Mouse (Mus musculus) cerebellum, adult (tissue): ENCODE results near the gene Pitpnm2.

ENCODE experiments used
- ATAC-seq: cut with Nextera tagmentation; 2 replicates; pipeline ENCODE4 v1.9.2; 2017; ENCODE audit warnings: mild to moderate bottlenecking, moderate library complexity, mixed read lengths; ENCODE audit not compliant: insufficient number of reproducible peaks, low FRiP score, low TSS enrichment

The Pitpnm2 gene

DNA sequence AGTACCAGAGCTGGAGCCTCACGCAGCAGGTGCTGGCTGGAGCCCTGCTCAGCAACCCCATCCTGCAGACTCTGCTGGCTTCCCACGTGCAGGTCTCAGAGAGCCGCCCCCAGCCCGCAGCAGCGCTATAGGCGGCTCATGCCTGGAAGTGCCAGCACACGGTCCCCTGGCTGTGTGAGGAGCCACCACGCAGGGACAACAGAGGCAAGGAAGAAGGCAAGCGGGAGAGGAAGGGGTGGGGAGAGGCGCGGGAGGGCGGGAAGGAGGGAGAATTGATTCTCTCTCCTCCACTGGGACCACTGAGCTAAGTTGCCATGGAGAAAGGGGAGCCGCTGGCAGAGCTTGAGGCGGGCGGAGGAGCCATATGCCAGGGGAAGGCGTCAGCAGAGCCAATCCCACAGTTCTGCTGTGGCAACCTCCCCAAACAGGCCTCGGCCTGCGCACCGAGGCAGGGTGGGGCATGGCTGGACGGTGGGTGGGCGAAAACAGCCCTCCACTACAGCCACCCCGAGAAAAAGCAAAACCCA is 62.5 kb downstream of the Pitpnm2 start:
- ATAC-seq, result 0 out of 2 replicates have a peak, but pooled peaks have one; percentile 42

DNA sequence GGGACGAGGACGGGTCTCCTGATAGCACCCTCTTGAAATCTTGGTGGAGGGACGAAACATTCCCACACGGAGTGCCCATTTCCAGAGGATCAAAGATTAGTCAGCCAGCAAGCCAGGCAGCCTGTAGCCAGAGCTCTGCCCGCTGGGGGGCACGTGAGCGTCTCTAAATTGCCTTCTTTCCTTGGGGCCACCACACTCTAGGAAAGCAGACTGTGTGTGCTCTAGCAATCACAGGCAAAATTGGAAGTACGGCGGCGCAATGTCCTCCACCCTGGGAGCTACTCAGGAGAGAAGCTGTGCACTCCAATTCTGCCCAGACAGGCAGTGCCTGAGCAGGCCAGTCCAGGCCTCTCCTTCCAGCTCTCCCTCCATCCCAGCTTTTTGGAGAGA is 63.1 kb downstream of the Pitpnm2 start:
- ATAC-seq, result 0 out of 2 replicates have a peak, but pooled peaks have one; percentile 17

DNA sequence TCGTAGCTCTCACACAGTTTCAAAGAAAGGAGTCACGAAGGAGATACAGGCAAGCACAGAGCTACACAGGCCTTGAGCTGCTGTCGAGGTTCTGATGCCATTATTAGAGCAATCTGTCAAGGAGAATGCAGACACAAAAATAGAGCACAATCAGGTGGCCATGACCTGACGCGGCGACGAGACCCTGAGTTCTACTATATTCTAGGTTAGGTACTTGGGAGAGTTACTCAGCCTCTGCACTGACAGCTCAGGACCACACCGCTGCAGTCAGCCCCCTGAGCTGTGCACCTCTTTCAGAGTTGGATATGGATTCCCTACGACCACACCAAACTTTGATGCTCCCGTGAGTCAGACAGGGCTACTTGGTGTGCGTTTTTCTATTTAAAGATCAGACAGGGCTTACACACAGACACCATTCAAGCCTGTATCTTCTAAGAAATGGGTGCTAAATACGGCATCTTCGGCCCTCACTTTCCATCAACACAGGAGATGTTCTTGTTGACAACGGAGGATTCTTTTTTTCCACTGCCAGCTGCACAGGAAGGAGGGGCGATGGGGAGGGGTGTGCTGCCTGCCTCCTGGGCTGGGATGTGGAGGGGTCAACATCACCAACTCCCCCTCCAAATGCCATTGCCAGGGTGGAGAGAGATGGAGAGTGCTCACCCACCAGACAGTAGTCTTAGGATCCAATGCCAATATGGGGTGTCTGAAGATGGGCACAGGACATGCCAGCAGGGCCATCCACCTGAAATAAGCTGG is 63.7 kb downstream of the Pitpnm2 start:
- ATAC-seq, result no peak

DNA sequence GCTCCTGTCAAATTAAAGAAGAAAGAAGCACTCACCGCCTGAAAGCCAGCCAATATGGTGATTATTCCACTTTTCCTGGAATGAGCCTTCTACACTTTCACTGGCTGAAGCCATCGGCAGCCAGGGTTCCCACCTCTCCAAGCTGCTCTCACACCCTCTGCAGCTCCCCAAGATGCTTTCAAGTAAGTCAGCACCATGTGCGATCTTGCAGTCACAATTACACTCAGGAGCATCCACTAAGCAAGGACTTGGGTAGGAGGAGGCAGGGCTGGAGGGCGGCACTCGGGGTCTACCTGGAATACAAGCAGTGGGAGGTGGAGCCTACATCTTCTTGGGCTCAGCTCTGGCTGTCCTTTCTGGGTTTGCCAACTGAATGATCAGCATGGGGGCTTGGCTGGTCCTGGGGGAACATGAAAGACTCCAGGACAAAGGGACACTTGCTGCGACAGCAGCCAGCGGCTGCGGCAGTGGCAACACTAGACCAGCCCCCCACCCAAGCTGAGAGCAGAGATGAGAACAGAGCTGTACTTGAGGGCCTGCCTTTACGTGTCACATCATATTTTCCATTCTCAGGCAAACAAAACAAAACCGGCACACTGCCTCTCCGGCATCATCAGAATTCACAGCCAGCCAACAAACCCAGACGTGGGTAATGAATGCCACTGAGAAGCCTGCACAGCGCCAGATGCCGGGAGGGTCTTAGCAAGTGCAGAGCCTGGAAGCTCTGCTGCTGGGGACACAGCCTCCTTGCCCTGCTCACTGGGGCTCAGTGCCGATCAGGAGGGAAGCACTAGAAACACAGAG is 64.5 kb downstream of the Pitpnm2 start:
- no peak for ATAC-seq

DNA sequence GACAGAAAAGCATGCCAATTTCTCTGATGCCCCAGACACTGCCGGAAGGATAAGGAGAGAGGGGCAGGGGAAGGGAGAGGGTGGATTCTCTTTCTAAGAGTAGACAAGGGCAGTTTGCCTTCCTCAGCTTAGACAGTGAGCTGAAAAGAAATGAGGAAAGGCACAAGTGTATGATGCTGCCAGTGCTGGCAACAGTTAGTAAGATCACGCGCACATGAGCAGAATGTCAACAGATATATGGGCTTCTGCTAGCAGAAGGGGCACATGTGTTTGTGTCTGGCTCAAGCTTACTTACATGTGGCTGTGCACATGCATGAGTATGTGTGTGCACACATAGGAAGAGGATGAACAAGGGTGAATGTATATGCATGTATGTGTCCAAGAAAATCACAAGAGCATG is 65.4 kb downstream of the Pitpnm2 start:
- ATAC-seq, result no peak

DNA sequence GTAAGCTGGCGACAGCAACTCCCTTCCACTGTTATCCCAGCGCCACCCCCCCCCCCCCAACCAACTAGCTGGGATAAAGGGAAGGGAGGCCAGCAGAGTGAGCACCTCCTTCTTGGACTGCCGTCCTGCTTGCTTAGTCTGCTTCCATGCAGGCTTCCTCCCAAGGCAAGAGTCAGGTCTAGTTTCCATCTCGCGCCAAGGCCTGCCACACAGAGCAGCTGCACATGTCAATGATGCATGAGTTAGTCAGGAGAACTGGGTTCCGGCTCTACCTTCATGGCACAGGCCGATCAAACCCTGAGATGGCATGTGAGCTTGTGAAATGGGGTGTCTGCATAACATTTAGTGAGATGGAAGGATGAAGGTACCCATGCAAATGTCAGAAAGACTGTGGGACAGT is 66.9 kb downstream of the Pitpnm2 start:
- no peak for ATAC-seq

DNA sequence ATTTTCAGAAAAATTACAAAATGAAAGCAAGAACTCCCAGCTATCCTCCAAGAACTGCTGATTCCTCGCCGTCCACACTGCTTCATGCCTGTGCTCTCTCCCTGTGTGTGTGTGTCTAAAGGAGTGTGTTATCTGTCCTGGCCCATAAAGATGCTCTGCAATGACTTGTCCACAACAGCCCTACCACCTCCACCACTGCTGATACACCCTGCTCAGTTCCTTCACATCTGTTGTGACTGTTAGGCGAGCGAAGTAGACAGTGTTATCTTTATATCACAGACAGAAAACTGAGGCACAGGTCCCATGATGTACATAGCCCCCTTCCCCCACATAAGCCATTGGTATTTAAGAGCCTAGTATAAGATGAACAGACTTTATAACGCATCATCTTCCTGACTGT is 67.5 kb downstream of the Pitpnm2 start:
- ATAC-seq, result no peak

DNA sequence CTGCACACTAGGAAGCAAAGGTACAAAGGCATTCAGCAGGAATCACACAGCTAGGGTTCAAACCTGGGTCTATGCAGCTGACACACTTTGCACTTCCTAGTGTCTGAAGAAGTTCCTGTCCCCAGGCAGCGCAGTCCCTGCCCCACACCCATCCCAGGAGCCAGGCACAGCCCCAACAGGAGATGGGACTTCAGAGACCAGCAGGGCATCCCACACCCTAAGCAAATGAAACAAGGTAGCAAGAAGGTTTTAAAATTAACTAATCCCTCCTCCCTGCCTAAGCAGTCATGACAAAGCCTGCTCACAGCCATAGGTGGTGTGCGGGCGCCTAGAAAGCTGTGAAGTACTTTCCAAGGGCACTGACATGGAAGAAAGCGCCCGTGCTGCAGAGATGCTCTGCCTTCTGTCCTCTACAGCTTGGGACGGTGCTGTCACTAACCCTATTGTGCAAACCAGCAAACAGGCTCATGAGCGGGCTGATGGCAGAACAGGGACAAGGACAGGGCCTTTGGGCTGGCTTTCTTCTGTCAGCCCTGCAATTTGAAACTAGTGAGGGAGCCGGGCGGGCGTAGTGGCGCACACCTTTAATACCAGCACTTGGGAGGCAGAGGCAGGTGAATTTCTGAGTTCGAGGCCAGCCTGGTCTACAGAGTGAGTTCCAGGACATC is 68.9 kb downstream of the Pitpnm2 start:
- no peak for ATAC-seq

DNA sequence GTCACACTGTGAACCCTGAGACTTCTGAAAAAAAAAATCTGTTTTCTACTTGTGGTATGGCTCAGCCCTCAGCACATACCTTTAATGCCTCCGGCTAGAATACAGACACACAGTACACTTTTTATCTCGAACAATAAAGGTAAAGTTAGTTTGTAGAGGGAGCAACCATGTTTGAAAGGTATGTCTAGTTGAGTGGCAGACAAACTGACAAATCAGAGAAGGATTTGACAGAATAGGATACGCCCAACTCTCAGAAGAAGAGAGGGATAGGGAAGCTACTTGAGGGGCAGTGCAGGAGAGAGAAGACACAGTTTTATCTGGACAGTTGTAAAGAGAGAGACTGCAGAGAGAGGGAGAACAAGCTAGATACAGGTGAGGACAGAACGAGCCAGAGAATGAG is 70.1 kb downstream of the Pitpnm2 start:
- no peak for ATAC-seq

DNA sequence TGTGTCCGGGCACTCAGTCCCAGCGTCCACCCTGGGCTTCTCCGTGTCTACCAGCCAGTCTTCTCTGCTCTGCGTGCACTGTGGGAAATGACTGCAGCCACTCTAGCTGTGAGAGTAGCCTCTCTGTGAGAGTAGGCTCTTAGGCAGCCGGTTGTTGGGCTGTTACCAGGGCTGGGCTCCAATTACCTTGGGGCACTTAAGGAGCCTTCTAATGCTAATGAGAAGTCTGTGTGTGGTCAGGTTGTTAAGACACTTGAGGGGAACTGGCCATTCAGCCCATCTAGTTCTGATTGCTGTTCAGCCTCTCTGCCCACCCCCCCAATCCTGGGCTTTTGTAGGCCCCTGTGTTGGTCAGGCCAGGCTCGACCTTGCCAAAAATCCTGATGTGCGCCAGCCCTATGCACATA is 72.8 kb downstream of the Pitpnm2 start:
- no peak for ATAC-seq

DNA sequence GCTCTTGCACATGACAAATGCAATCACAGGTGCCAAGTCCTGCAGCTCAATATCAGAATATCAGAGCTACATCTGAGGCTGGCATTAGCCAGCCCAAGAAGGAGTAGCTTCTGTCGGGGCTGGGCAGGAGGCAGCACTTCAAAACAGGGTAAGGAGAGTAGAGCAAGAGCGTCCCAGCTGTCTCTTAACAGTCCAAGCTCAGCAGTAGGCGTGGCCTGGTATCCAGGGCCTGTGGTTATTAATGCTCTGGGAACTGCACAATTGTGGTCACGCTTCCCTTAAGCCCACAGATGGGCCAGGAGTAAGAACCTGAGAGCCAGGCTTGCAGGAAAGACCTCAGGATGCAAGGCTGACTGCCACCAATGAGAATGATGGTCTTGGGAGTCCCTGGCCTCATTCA is 74.4 kb downstream of the Pitpnm2 start:
- no peak for ATAC-seq

DNA sequence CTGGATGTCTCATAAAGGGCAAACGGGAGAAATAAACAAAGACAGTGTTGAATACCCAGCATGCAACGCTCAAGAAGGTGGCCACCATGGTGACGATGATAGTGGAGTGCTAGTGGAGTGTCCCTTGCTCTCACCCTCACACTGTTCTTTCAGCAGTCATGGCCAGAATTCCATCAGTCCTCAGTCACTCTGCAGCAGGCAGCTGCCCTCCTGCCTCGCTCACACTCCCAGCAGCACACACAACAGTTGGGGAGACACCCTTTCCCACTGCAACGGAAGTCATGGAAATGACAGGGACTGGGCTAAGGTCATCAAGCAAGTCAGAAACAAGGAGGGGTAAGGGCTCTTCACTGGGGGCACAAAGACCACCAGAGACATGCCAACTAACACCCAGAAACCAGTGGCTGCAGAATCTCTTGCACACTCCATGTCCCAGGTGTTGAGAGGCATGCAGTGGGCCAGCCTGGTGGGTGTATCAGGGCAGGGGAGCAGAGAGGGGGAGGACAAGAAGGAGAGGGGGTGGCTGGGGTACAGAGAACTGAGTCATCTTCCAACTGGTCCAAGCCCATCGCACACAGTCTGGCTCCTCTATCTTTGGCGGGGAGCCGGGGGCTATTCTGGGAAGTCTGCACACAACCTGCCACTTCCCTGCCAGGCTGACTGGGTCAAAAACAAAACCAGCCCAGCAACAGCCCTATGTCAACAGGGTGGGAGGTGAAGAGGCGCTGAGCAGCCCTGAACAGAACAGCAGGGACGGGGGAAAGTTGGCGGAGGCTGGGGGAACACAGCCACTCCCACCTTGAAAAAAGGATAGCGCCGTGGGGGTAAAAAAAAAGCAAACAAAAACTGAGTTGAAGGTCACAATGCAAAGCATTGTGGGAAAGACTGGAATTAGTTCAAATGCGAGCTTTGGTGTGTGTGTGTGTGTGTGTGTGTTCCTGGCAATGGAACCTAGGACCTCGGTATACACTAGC is 76.3 kb downstream of the Pitpnm2 start:
- ATAC-seq, result peak; percentile 74; the same call in 1 of the 2 replicates

DNA sequence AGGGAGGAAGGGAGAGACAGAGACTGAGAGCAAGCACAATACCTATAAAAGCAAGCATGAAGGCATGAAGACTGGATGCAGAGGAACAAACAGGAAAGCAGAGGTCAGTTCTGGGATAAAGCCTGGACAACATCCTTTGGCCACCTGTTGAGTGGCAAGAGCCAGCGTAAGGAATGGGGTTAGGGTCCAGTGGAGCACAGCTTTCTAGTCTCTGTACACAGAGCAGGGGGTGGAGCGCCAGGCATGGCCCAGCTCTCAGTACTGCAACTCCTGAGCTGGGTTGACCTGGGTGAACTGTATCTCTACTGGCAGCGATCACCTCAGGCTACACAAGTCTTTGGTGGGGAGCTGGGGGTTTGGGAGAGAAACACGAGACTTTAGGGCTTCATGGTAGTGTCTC is 77.3 kb downstream of the Pitpnm2 start:
- ATAC-seq, result no peak

DNA sequence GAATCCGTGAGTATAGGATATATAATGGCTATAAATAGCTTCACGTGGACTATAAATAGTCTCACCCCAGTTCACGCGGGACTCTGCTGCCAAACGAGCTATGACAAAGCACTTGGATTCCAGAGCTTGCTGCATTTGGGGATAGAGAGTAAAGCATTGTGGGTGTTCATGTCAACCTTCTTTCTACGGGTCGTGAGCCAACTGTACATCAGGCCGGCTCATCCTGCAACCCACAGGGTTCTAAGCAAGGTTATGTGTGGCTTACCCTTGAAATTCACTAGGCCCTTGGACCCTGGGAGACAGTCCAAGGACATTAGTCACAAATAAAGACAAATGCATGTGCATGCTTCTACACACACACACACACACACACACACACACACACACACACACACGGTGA is 77.8 kb downstream of the Pitpnm2 start:
- no peak for ATAC-seq

DNA sequence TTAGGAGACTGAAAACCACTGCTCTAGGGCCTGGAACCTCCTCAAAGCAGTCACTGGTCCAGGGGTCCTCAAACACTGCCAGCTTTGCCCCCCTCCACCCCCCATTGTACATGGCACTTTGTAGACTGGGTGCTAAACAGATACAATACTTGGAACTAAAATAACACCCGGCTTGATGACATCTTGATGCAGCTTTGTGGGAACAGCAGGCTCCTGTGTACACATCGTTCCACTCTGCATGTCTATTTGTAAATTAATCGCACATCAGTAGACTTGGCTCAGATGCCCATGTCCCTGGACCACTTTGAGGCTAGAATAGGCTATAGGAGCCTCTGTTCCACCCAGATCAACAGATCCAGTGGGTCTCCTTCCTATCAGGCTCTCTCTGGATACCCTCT is 80.3 kb downstream of the Pitpnm2 start:
- ATAC-seq, result no peak

DNA sequence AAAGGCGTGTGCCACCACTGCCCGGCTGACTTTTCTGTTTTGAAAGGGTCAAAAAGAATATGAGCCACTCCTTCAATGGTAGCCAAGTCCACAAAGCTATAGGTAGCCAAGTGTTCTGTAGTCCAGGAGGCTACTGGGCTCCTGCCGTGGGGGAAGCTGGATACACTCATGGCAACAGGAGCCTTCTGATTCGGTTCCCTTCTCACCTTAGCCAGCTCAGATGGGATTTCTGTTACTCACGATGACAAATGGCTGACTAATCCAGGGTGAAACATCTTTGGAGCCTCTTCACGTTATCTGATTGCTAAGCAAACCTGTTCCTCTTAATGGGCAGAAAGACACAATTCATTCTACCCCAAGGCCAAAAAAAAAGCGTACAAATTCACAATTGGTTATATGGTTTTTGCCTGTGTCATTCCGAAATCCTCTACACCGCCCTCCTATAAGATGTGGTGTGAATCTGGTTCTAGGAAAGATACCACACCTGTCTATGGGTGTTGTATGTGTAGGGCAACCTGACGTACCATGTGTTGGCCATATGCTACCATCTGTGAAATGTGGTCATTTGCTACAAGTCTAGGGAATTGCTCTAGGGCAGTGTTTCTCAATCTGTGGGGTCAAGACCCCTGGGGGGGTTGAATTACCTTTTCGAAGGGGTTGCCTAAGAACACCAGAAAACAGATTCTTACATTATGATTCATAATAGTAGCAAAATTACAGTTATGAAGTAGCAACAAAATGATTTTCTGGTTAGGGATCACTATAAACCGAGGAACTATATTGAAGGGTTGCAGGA is 80.9 kb downstream of the Pitpnm2 start:
- no peak for ATAC-seq

DNA sequence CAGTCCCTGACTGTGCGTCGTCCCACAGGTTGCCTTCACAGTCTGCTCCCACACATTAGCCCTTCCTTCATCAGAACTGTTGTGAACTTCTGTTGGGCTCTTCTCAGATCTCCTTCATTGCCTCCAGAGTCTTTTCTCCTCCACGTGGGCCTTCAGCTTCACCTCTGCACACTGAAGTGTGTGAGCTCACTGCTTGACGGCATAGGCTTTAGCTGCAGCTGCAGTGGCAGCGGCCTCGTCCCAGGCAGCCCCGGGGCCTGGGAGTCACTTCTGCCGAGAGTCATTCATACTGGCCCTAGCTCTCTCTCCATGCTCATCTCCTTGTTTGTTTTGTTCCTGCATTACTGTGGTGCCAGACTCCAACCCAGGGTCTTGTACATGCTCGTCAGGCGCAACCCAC is 81.9 kb downstream of the Pitpnm2 start:
- ATAC-seq, result no peak

DNA sequence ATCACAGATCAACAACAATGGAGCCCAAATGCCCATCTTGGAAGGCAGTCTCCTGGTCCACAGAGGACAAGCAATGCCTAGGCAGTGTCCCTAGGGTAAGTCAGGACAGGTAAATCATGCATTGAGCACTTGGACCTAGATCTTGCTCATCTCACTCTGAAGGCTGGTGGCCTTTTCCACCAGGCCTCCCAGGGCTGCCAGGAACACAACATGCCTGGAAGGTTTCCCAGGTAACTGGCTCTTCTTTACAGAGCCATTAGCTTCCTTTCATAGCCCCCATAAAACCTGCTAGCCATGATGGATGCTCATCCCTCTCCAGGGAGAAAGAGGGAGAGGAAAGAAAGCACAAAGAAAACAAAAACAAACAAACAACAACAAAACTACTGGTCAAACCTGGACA is 82.8 kb downstream of the Pitpnm2 start:
- ATAC-seq, result no peak
